Mouse (Mus musculus) ovary, adult 10 weeks (tissue): ENCODE results near the gene B3gnt4. TPM values are rescaled to one million over a fixed set of nuclear protein-coding genes. Genes with fewer than 3 reads are reported as not detected.

Experiments
- polyA plus RNA-seq: library from polyadenylated mRNA; stranded (reverse); fragments of 350-450 nt; fragmentation: Illumina TruSeq; extraction: RNeasy Lipid Tissue Mini Kit (QIAGEN cat#74804); gene quantifications from one replicate; pipeline ENCODE4 v1.2.3, GENCODE M21; 2014

The B3gnt4 gene
- not detected for polyA plus RNA-seq

GRCm38 (mm10) chr5:123510160-123510559 lies at the start of gene B3gnt4:
Gene B3gnt4 (plus strand): TSS chr5:123510460.

DNA sequence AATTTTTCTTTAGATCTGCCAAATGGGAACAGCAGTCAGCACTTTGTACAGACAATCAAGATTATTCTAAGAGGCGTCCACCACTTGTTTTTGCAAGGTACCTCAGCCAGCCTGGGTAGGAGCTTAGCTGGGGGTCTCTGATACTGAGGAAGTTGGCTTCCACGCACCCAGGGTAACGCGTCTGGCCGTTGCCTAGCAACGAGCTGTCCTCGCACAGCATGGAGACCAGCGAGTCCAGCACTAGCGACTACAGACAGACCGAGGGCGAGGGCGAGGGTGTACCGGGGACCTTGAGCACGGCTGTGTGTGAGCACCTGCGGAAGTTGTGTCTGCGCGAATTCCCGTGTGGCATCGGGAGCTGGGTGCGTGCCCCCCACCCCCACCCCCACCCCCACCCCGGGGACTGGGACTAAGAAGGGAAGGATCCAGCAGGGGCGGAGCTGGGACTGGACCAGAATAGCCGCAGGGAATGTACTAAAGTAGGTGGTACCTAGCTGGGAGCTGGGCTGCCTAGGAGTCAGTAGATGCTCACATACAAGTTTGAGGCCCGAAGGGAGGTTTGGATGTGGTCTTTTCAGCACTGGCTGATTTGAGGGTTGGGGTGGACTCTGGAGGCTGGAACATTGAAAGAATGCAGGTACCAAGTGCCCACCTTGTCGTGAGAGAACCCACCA lies 21.0 kb upstream of the B3gnt4 start, which contains the start of the genes Lrrc43 and Il31:
Lrrc43 (plus strand) TSS at position 194 of the 674 bp plus-strand sequence.
Il31 (minus strand) TSS at position 378 of the 674 bp plus-strand sequence.

GRCm38 (mm10) chr5:123523692-123524392 lies 13.6 kb downstream of the B3gnt4 start, which contains the start of gene Diablo:
Gene Diablo (minus strand): TSS chr5:123524176.

DNA sequence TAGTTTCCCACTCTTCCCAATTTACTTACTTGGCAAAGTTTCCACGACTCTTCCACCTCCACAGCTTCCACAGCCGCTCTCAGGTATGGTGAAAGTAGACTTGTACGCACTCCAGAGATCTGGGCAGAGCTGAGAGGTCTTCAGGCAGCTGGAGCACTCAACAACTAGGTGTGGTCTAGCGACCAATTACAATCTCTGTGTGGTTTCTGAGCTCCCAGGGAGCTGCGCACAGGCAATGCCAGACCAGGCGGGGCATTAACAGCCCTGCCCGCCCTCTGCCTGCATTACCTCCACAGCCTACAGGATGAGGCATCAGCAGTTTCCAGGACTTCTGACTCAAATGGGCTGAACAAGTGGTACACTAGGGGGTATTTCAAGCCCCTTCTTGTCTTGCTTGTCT lies 15.0 kb downstream of the B3gnt4 start, which contains the start of gene Gm49027:
Gm49027 (minus strand) TSS at position 208 of the 400 bp plus-strand sequence.

Other genes with a start within 250 kb of the B3gnt4 start
- 5.5 TPM for gene Bcl7a, start 166.6 kb upstream of the B3gnt4 start, polyA plus RNA-seq
- 13.4 TPM for gene Mlxip, start 115.7 kb upstream of the B3gnt4 start, polyA plus RNA-seq
- not detected for gene Lrrc43, start 21.2 kb upstream of the B3gnt4 start, polyA plus RNA-seq
- not detected for gene Il31, start 21.0 kb upstream of the B3gnt4 start, polyA plus RNA-seq
- 161 TPM for gene Diablo, start 13.7 kb downstream of the B3gnt4 start, polyA plus RNA-seq
- not detected for gene Gm49027, start 15.0 kb downstream of the B3gnt4 start, polyA plus RNA-seq
- 20.0 TPM for gene Vps33a, start 62.6 kb downstream of the B3gnt4 start, polyA plus RNA-seq
- gene Clip1, start 174.2 kb downstream of the B3gnt4 start, polyA plus RNA-seq: 54.6 TPM
- gene Zcchc8, start 210.6 kb downstream of the B3gnt4 start, polyA plus RNA-seq: 184 TPM
- 314 TPM for gene Rsrc2, start 239.0 kb downstream of the B3gnt4 start, polyA plus RNA-seq
- gene Kntc1, start 239.3 kb downstream of the B3gnt4 start, polyA plus RNA-seq: 13.3 TPM